Mouse (Mus musculus) midbrain, embryonic 10.5 days (tissue): Measurements from ENCODE around the gene Gm17542. TPM values are rescaled to one million over a fixed set of nuclear protein-coding genes. Genes with fewer than 3 reads are reported as not detected.

Experiments
- DNase-seq: peaks from one replicate; pipeline ENCODE4 v3.0.0-alpha.2; 2017; ENCODE audit warnings: low spot score
- H3K27ac ChIP-seq: fragments of 300-500 bp; sonication (generic); replicated peaks from 2 replicates; pipeline ENCODE4 v1.5.1; 2016; ENCODE audit warnings: mild to moderate bottlenecking
- H3K27me3 ChIP-seq: fragments of 300-500 bp; sonication (generic); 2 replicates; pipeline ENCODE4 v1.6.1; 2016; ENCODE audit warnings: low read depth, mild to moderate bottlenecking; ENCODE audit not compliant: poor library complexity, severe bottlenecking
- H3K36me3 ChIP-seq: fragments of 300-500 bp; sonication (generic); 2 replicates; pipeline ENCODE4 v1.6.1; 2016; ENCODE audit warnings: mild to moderate bottlenecking, moderate library complexity
- H3K4me1 ChIP-seq: fragments of 300-500 bp; sonication (generic); 2 replicates; pipeline ENCODE4 v1.6.1; 2016
- H3K4me3 ChIP-seq: fragments of 300-500 bp; sonication (generic); 2 replicates; pipeline ENCODE4 v1.5.1; 2016; ENCODE audit warnings: mild to moderate bottlenecking, moderate library complexity
- H3K9me3 ChIP-seq: fragments of 300-500 bp; sonication (generic); replicated peaks from 2 replicates; pipeline ENCODE4 v1.6.1; 2016; ENCODE audit warnings: mild to moderate bottlenecking
- WGBS: fragments of 180-500 bp; shearing (Covaris S2); methylation state at CpG from one replicate; pipeline ENCODE4 v1.1.7; 2016; 5-methylcytosine and 5-hydroxymethylcytosine counted together
- polyA plus RNA-seq: library from polyadenylated mRNA; unstranded; fragments of >200 nt; fragmentation: Nextera tagmentation; extraction: Ambion mirVana; gene quantifications from 2 replicates; pipeline ENCODE4 v1.2.1, GENCODE M21; 2016

The Gm17542 gene
- polyA plus RNA-seq, 1 experiment from 2014 or later = not detected

DNA sequence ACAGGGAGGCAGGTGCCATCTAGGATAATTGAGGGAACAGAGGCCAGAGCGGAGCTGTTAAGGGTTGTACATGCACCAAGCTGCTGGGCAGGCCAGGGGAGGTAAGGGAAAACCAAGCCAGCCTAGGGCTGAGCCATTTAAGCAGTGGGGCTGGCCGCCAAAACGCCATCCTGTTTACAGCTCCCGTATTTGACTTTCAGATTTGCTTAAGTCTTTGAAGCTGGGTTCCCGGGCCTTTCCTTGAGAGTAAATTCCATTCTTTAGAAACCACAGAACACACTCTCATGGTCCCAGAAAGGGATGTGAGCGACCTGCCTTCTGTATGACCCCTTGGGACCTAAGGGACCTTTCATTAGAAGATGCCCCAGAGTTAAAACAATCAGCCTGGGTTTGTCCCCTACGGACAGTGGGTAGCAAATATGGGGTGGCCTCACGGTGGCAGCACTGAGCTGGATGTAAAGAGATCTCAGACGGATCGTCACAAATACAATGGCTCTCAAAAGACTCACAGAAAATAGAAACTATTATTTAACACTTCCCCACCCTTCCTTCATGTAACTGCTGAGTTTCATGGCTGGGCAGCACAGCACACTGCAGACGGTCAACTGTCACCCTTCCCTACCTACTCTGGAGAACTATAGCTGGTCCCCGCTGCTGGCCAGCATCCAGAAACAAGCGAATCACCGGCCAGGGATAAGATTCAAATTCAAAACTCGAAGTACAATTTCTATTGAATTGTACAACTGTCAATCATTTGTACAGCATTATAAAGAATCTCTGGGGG is 44.5 kb downstream of the Gm17542 start:
- H3K4me1 ChIP-seq = peaks cover 27% of the 10 kb centered on the region
- WGBS = 41% methylated on average over 15 of the region's 15 CpGs
- no peaks in the 10 kb centered on the region for H3K9me3 ChIP-seq
- peak overlapping the region; percentile 76 for H3K27ac ChIP-seq
- no peaks in the 10 kb centered on the region for H3K36me3 ChIP-seq
- peaks cover 10% of the 10 kb centered on the region for H3K27me3 ChIP-seq
- peak overlapping the region; percentile 32 for H3K4me3 ChIP-seq
- DNase-seq = peak; percentile 77

DNA sequence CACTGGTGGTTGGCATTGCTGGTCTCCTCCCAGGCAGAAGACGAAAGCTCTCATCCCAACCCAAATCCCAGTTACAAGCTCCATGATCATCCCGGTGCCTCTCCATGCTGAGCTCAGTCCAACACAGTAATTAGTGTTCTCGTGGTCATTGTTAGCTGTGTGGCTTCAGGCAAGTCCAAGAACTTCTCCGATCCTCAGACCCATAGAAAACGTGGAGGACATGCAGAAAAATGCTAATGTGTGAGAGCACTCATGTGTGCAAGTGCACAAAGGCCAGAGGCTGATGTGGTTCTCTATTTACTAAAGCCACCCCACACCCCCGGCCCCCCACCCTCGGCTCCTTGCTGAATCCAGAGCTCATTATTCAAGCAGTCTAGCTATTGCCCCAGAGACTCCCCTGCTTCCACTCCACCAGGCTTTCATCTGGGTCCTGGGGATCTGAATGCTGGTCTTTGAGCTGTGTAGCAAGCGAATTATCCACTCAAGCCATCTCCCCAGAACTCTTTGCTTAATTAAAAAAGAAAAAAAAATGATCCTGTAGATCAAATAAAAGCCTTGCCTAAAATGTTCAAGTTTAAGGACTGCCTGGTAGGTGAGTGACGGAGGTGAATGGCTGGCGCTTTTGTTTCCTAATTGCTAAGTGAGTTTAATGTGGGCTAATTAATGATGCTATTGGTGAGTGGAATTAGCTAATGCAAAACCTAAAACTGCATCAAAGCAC is 45.3 kb downstream of the Gm17542 start:
- H3K4me3 ChIP-seq = peak overlapping the region; percentile 32; the same call in 1 of the 2 replicates
- peaks cover 27% of the 10 kb centered on the region for H3K4me1 ChIP-seq
- H3K36me3 ChIP-seq = no peaks in the 10 kb centered on the region
- H3K9me3 ChIP-seq = no peaks in the 10 kb centered on the region
- peak; percentile 41 for DNase-seq
- peak overlapping the region; percentile 76 for H3K27ac ChIP-seq
- 35% methylated on average over 10 of the region's 10 CpGs for WGBS
- H3K27me3 ChIP-seq = peaks cover 10% of the 10 kb centered on the region

DNA sequence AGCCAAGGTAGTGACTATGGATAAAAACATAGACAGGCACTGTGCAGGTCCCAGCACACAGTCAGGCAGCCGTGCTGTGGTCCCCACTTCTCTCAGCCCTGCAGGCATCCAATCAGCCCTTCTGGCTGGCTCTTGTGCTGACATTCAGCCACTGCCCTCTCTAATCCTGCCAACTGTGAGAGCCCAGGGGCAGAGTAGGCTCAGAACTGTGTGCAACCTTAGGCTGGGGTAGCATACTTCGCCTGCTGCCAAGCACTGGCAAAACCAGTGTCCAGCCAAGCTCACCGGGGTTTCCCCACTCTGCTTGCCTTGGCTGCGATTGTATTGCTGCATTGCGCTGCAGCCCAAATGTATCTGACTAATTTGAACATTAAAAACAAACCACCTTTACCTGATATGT is 54.1 kb downstream of the Gm17542 start:
- Histone ChIP-seq H3K4me1 (peaks cover 3% of the 10 kb centered on the region; the same call in 1 of the 2 replicates), H3K27me3 (no peaks in the 10 kb centered on the region), H3K27ac (no peak overlapping the region; the same call in 1 of the 2 replicates), H3K9me3 (no peaks in the 10 kb centered on the region), H3K4me3 (no peak overlapping the region), H3K36me3 (no peaks in the 10 kb centered on the region)
- 84% methylated on average over 5 of the region's 5 CpGs for WGBS
- DNase-seq = no peak

Other genes with a start within 250 kb of the Gm17542 start
- gene Ccdc138, start 220.3 kb downstream of the Gm17542 start, polyA plus RNA-seq = 16.6 and 18.1 TPM in 2 replicates
- gene Edar, start 42.6 kb downstream of the Gm17542 start, polyA plus RNA-seq = 0.67 and 0.73 TPM in 2 replicates
- 0.56 and 0.83 TPM in 2 replicates for gene Sh3rf3, start 95.1 kb upstream of the Gm17542 start, polyA plus RNA-seq